Mouse (Mus musculus) limb, embryonic 10.5 days (tissue): ENCODE measurements around the gene Zbtb3. TPM values are rescaled to one million over a fixed set of nuclear protein-coding genes. Genes with fewer than 3 reads are reported as not detected.

Experiments
- DNase-seq: peaks from one replicate; pipeline ENCODE4 v3.0.0-alpha.2; 2017; ENCODE audit warnings: low spot score
- H3K27ac ChIP-seq: fragments of 300-500 bp; sonication (generic); 2 replicates; pipeline ENCODE4 v1.5.1; 2016; ENCODE audit warnings: mild to moderate bottlenecking
- H3K27me3 ChIP-seq: fragments of 300-500 bp; sonication (generic); 2 replicates; pipeline ENCODE4 v1.6.1; 2016; ENCODE audit warnings: low read depth, mild to moderate bottlenecking; ENCODE audit not compliant: poor library complexity, severe bottlenecking
- H3K36me3 ChIP-seq: fragments of 300-500 bp; sonication (generic); 2 replicates; pipeline ENCODE4 v1.6.1; 2016; ENCODE audit warnings: mild to moderate bottlenecking, moderate library complexity
- H3K4me1 ChIP-seq: fragments of 300-500 bp; sonication (generic); 2 replicates; pipeline ENCODE4 v1.6.1; 2016
- H3K4me3 ChIP-seq: fragments of 300-500 bp; sonication (generic); 2 replicates; pipeline ENCODE4 v1.5.1; 2016; ENCODE audit warnings: mild to moderate bottlenecking, moderate library complexity
- H3K9me3 ChIP-seq: fragments of 300-500 bp; sonication (generic); replicated peaks from 2 replicates; pipeline ENCODE4 v1.6.1; 2016; ENCODE audit warnings: mild to moderate bottlenecking
- WGBS: fragments of 180-500 bp; shearing (Covaris S2); methylation state at CpG from one replicate; pipeline ENCODE4 v1.1.7; 2016; 5-methylcytosine and 5-hydroxymethylcytosine counted together
- polyA plus RNA-seq: library from polyadenylated mRNA; unstranded; fragments of >200 nt; fragmentation: Nextera tagmentation; extraction: Ambion mirVana; gene quantifications from 2 replicates; pipeline ENCODE4 v1.2.1, GENCODE M21; 2016

Gene Zbtb3
- polyA plus RNA-seq: 5.9 and 6.1 TPM in 2 replicates

DNA sequence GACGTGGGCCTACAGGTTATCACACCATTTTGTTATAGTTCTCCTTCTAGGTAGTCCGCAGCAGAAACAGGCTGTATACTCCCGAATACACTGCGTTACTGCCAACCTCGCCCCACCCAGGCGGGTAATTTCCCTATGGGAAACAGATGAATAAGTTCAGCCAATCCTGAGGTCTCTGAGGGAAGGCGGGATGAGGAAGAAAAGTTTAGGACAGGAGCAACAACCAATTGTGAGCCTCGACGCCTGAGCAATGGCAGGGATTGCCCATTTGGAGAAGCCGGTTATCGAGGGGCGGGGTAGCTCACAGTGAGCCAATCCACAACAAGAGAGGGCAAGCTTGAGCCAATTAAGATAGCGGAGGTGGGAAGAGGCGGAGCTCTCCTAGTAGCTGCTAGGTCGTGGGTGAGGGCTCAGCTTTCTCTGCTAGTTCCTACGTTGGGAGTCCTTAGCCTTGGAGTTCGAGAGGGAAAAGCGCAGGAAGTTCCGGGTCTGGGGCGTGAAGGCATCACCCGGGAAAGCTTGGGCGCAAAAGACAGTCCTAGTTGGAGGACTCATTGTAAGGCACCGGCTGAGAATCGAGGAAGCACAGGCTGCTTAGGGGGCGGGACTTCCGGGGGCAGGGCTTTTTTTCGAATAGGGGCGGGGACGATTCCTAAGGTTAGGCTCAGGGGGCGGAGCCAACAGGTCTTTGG lies at the start of gene Zbtb3:
TSS of gene Zbtb3 (plus strand) at position 426 of the 692 bp plus-strand sequence.
- Histone ChIP-seq H3K4me3 (peak within 1 kb of the TSS; percentile 65), H3K27me3 (no peaks in the 10 kb centered on the region), H3K27ac (peak within 1 kb of the TSS; percentile 85), H3K4me1 (peaks cover 20% of the 10 kb centered on the region), H3K9me3 (no peaks in the 10 kb centered on the region), H3K36me3 (peaks cover 44% of the 10 kb centered on the region)
- DNase-seq: peak; percentile 92
- under 1% methylated on average over 30 of the region's 30 CpGs for WGBS

- H3K4me1 ChIP-seq: peaks cover 14% of the 10 kb centered on the region
- H3K4me3 ChIP-seq: 0 out of 2 replicates have a peak overlapping the region, but pooled peaks have one; percentile 95
- peaks cover 62% of the 10 kb centered on the region for H3K36me3 ChIP-seq
- H3K27ac ChIP-seq: no peak overlapping the region
- 89% methylated on average over 3 of the region's 3 CpGs for whole genome bisulfite sequencing
- DNase-seq: no peak
- no peaks in the 10 kb centered on the region for H3K9me3 ChIP-seq
- H3K27me3 ChIP-seq: no peaks in the 10 kb centered on the region
Measured at GRCm38 (mm10) chr19:8755652-8756051, 46.7 kb upstream of the Zbtb3 start.

DNA sequence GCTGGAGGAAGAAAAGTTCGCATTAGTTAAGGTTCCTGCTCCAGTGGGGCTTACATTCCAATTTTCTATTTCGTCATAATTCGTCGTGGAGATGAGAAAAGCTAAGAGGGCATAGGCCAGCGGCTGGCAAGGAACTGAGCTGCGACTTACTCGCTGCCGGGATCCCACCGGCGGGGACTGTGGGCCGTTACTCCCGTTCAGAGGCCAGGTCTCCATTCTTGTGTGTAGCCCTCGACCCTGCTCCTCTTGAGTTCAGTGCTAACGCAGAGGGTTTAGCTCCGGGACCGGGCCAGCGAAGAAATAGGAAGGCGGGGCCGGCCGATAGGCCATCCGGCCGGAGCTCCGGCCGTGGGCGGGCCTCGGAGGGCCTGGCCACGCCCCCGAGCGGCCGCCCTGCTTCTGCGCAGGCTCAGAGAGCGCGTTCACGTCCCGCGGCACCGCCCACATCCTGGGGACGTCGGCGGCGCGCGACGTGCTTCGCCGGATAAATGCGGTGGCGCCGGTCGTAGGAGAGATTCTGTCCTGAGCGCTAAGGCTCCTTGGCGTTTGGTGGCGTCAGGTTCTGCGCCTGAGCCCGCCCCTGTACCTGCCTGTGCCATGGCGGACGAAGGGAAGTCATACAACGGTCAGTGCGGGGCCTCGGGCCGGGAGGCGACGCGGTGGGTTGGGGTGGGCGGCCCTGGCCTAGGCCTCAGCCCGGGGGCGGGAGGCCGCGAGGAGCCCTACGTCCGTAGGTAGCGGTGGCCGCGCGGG lies 45.5 kb upstream of the Zbtb3 start, which contains the start of gene Nxf1:
TSS of gene Nxf1 (plus strand) at position 439 of the 753 bp plus-strand sequence.
- peak; percentile 96 for DNase-seq
- H3K4me1 ChIP-seq: peaks cover 14% of the 10 kb centered on the region
- no peaks in the 10 kb centered on the region for H3K9me3 ChIP-seq
- no peaks in the 10 kb centered on the region for H3K27me3 ChIP-seq
- under 1% methylated on average over 75 of the region's 75 CpGs for WGBS
- peak within 1 kb of the TSS; percentile 95 for H3K4me3 ChIP-seq
- H3K36me3 ChIP-seq: peaks cover 63% of the 10 kb centered on the region
- H3K27ac ChIP-seq: peak within 1 kb of the TSS; percentile 91

GRCm38 (mm10) chr19:8757471-8757998 lies 44.8 kb upstream of the Zbtb3 start:
- H3K9me3 ChIP-seq: no peaks in the 10 kb centered on the region
- H3K27me3 ChIP-seq: no peaks in the 10 kb centered on the region
- H3K4me1 ChIP-seq: peaks cover 14% of the 10 kb centered on the region
- 10% methylated on average over 14 of the region's 14 CpGs for WGBS
- peak overlapping the region; percentile 95 for H3K4me3 ChIP-seq
- H3K27ac ChIP-seq: peak overlapping the region; percentile 91
- no peak for DNase-seq
- H3K36me3 ChIP-seq: peaks cover 63% of the 10 kb centered on the region

DNA sequence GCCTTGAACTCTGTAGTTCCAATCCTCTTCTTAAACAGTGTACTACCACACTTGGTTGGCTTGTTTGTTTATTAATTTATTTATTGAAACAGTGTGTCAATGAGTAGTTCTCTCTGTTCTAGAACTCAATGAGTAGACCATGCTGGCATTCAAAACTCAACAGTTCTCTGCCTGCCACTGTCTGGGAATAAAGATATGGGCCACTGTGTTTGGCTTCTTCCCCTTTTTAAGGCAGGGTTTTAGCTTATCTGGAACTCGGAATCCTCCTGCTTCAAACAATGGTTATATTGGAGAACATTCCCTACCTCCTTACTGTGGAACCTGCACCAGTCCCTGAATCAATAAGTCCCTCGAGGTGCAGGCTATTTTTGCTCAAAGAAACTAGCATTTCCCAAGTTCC lies 43.5 kb upstream of the Zbtb3 start:
- Histone ChIP-seq H3K9me3 (no peaks in the 10 kb centered on the region), H3K27ac (no peak overlapping the region), H3K4me3 (0 out of 2 replicates have a peak overlapping the region, but pooled peaks have one; percentile 95), H3K36me3 (peaks cover 63% of the 10 kb centered on the region), H3K27me3 (no peaks in the 10 kb centered on the region), H3K4me1 (peaks cover 14% of the 10 kb centered on the region)
- WGBS: 97% methylated on average over 2 of the region's 2 CpGs
- no peak for DNase-seq

DNA sequence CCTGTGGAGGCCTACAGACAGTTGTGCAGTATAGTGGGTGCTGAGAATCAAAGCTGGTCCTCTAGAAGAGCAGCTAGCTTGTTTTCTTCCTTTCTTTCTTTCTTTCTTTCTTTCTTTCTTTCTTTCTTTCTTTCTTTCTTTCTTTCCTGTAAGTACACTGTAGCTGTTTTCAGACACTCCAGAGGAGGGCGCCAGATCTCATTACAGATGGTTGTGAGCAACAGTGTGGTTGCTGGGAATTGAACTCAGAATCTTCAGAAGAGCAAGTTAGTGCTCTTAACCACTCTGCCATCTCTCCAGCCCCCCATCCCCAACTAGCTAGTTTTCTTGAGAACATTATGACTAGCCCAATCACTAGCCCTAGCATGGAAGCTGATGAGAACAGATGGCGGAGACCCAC lies 41.6 kb upstream of the Zbtb3 start:
- H3K9me3 ChIP-seq: peaks cover 5% of the 10 kb centered on the region; the same call in 1 of the 2 replicates
- no peaks in the 10 kb centered on the region for H3K27me3 ChIP-seq
- H3K27ac ChIP-seq: no peak overlapping the region
- no peak overlapping the region for H3K4me3 ChIP-seq
- no peak for DNase-seq
- peaks cover 14% of the 10 kb centered on the region for H3K4me1 ChIP-seq
- WGBS: 93% methylated on average over 2 of the region's 2 CpGs
- H3K36me3 ChIP-seq: peaks cover 63% of the 10 kb centered on the region

- Histone ChIP-seq H3K27me3 (no peaks in the 10 kb centered on the region), H3K4me1 (peaks cover 5% of the 10 kb centered on the region), H3K9me3 (peaks cover 5% of the 10 kb centered on the region; the same call in 1 of the 2 replicates), H3K4me3 (no peak overlapping the region), H3K27ac (no peak overlapping the region), H3K36me3 (peaks cover 85% of the 10 kb centered on the region)
- WGBS: 94% methylated on average over 4 of the region's 4 CpGs
- DNase-seq: no peak
Measured at GRCm38 (mm10) chr19:8763276-8763675, 39.1 kb upstream of the Zbtb3 start.

DNA sequence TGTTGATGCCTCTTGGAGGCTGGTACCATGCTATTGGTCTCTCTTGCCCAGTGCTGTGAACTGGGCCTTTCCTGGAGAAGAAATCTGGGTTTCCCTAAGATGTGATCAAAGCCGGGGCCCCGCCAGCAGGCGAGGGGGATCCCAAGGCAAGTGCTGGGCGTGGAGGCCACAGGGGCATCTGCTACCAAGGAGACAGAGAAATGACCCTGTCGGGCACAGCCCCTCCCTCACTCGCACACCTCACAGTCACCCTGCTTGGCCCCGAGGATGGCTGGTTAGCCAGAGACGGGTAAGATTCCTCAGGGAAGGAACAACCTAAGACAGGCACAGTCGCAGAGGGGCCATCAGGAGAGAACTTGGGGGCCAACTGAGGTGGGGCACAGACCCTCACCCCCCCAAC lies 36.8 kb upstream of the Zbtb3 start:
- peaks cover 5% of the 10 kb centered on the region; the same call in 1 of the 2 replicates for H3K9me3 ChIP-seq
- peaks cover 100% of the 10 kb centered on the region for H3K36me3 ChIP-seq
- H3K27me3 ChIP-seq: no peaks in the 10 kb centered on the region
- H3K4me3 ChIP-seq: no peak overlapping the region
- no peak overlapping the region for H3K27ac ChIP-seq
- 97% methylated on average over 9 of the region's 9 CpGs for WGBS
- no peak for DNase-seq
- no peaks in the 10 kb centered on the region for H3K4me1 ChIP-seq

GRCm38 (mm10) chr19:8770567-8771270 lies 31.6 kb upstream of the Zbtb3 start, which contains the start of gene Tmem223:
Tmem223 (plus strand) TSS chr19:8770996.
- H3K36me3 ChIP-seq: peaks cover 81% of the 10 kb centered on the region
- DNase-seq: peak; percentile 89
- peak within 1 kb of the TSS; percentile 80 for H3K4me3 ChIP-seq
- H3K27me3 ChIP-seq: no peaks in the 10 kb centered on the region
- peak within 1 kb of the TSS; percentile 96 for H3K27ac ChIP-seq
- no peaks in the 10 kb centered on the region for H3K9me3 ChIP-seq
- 23% methylated on average over 29 of the region's 29 CpGs for WGBS
- H3K4me1 ChIP-seq: peaks cover 23% of the 10 kb centered on the region

- H3K27me3 ChIP-seq: no peaks in the 10 kb centered on the region
- H3K9me3 ChIP-seq: no peaks in the 10 kb centered on the region
- H3K36me3 ChIP-seq: peaks cover 70% of the 10 kb centered on the region
- peaks cover 24% of the 10 kb centered on the region for H3K4me1 ChIP-seq
- 82% methylated on average over 5 of the region's 5 CpGs for WGBS
- peak overlapping the region; percentile 99; the same call in 1 of the 2 replicates for H3K27ac ChIP-seq
- no peak for DNase-seq
- H3K4me3 ChIP-seq: peak overlapping the region; percentile 86
Measured at GRCm38 (mm10) chr19:8772996-8773395, 29.4 kb upstream of the Zbtb3 start.

DNA sequence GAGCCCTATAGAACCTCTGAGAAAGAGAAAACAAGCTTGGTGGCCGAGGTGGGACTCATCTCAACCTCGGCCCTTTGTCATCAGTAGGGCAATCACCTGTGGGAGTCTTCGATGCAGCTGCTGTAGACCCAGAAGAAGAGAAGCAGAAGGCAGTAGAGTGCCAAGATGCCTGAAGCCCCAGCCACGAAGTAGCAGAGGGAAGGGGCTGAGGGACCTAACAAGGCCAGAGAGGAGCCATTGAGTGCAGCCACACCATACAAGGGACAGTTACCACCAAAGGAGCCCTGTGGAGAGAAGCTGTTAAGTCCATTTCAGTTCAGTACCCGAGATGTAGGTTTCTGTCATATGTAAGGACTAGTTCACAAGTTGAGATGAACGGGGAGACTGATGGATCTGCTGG lies 28.9 kb upstream of the Zbtb3 start:
- peak; percentile 33 for DNase-seq
- Histone ChIP-seq H3K9me3 (no peaks in the 10 kb centered on the region), H3K27ac (peak overlapping the region; percentile 99), H3K27me3 (no peaks in the 10 kb centered on the region), H3K36me3 (peaks cover 70% of the 10 kb centered on the region), H3K4me3 (peak overlapping the region; percentile 86), H3K4me1 (peaks cover 24% of the 10 kb centered on the region)
- whole genome bisulfite sequencing: 61% methylated on average over 6 of the region's 6 CpGs

GRCm38 (mm10) chr19:8774086-8774835 lies 28.1 kb upstream of the Zbtb3 start, which contains the start of gene Tmem179b:
Tmem179b (minus strand) TSS chr19:8774467.
- H3K9me3 ChIP-seq: no peaks in the 10 kb centered on the region
- peak; percentile 98 for DNase-seq
- peak within 1 kb of the TSS; percentile 99 for H3K27ac ChIP-seq
- H3K4me1 ChIP-seq: peaks cover 24% of the 10 kb centered on the region
- no peaks in the 10 kb centered on the region for H3K27me3 ChIP-seq
- under 1% methylated on average over 68 of the region's 68 CpGs for WGBS
- H3K4me3 ChIP-seq: peak within 1 kb of the TSS; percentile 86
- H3K36me3 ChIP-seq: peaks cover 70% of the 10 kb centered on the region
